Mouse (Mus musculus): ENCODE measurements around the gene Synm. TPM values are rescaled to one million over a fixed set of nuclear protein-coding genes. Genes with fewer than 3 reads are reported as not detected.

The Synm gene
- total and polyA plus RNA-seq, 3 experiments, result 0.01 TPM; not detected in 2

- no peaks in the 10 kb centered on the region for H3K36me3 ChIP-seq (ENCODE audit: control insufficient read depth in 1 of 2, insufficient read depth in 2 of 2, low read length in 2 of 2)
- no peak overlapping the region for H3K27ac ChIP-seq (ENCODE audit: control insufficient read depth, low read depth, low read length)
- H3K4me1 ChIP-seq (ENCODE audit: control insufficient read depth in 1 of 2, insufficient read depth in 2 of 2, low read length in 2 of 2), result no peaks in the 10 kb centered on the region
- no peak for TF ChIP-seq ZKSCAN1 (IDR thresholded peaks at IDR 0.05; ENCODE audit: low read depth, low read length)
- TF ChIP-seq RCOR1 (IDR thresholded peaks at IDR 0.05; ENCODE audit: low read depth, low read length), result no peak
- TF ChIP-seq ZMIZ1 (IDR thresholded peaks at IDR 0.05; ENCODE audit: low read depth, low read length), result no peak
- TF ChIP-seq GABPA (IDR thresholded peaks at IDR 0.05; ENCODE audit: low read depth, low read length), result no peak
- TF ChIP-seq TBP (IDR thresholded peaks at IDR 0.05; ENCODE audit: low read depth, low read length), result no peak
- TF ChIP-seq ELF1 (IDR thresholded peaks at IDR 0.05; ENCODE audit: low read depth, low read length), result no peak
- TF ChIP-seq RAD21 (IDR thresholded peaks at IDR 0.05; ENCODE audit: low read depth, low read length), result no peak
- H3K9ac ChIP-seq (ENCODE audit: control insufficient read depth, low read depth, low read length, poor library complexity, severe bottlenecking), result no peak overlapping the region
- no peak for DNase-seq (ENCODE audit: low read depth, low spot score)
- H3K4me3 ChIP-seq (ENCODE audit: control insufficient read depth in 1 of 2, insufficient read depth in 1 of 2, low read depth in 2 of 2, low read length in 2 of 2), result no peak overlapping the region
- H3K27me3 ChIP-seq (ENCODE audit: control insufficient read depth in 1 of 2, insufficient read depth in 2 of 2, low read length in 2 of 2), result no peaks in the 10 kb centered on the region
- H3K79me2 ChIP-seq (ENCODE audit: control insufficient read depth, insufficient read depth, low read length, poor library complexity), result no peaks in the 10 kb centered on the region
- H3K9me3 ChIP-seq (replicated peaks; ENCODE audit: insufficient read depth, low read length), result no peaks in the 10 kb centered on the region
These were observed 37.5 kb upstream of the Synm start for GRCm38 (mm10) chr7:67797065-67797464.

DNA sequence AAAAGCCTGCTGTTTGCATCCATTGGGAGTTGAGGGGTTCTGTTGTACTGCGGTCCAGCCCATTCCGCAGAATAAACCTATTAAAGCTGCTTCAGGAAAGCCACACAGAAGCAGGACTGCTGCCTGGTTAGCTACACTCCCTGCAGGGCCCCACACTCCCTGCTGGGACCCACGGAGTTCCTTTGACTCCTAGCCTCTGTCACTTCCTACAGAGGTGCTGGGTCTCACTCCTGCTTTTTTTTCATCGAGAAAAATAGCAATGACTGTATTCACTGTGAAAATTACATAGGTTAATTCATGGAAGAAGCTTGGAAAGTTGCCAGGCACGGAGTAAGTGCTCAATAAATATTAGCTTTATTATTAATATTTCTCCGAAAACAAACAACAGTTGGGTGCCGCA is 33.9 kb upstream of the Synm start:
- Histone ChIP-seq H3K9ac (ENCODE audit: control insufficient read depth, low read depth, low read length, poor library complexity, severe bottlenecking) (no peak overlapping the region), H3K27me3 (ENCODE audit: control insufficient read depth in 1 of 2, insufficient read depth in 2 of 2, low read length in 2 of 2) (no peaks in the 10 kb centered on the region), H3K27ac (ENCODE audit: control insufficient read depth, low read depth, low read length) (no peak overlapping the region), H3K4me1 (ENCODE audit: control insufficient read depth in 1 of 2, insufficient read depth in 2 of 2, low read length in 2 of 2) (no peaks in the 10 kb centered on the region), H3K36me3 (ENCODE audit: control insufficient read depth in 1 of 2, insufficient read depth in 2 of 2, low read length in 2 of 2) (no peaks in the 10 kb centered on the region), H3K79me2 (ENCODE audit: control insufficient read depth, insufficient read depth, low read length, poor library complexity) (no peaks in the 10 kb centered on the region), H3K9me3 (replicated peaks; ENCODE audit: insufficient read depth, low read length) (no peaks in the 10 kb centered on the region), H3K4me3 (ENCODE audit: control insufficient read depth in 1 of 2, insufficient read depth in 1 of 2, low read depth in 2 of 2, low read length in 2 of 2) (no peak overlapping the region)
- no peak for DNase-seq (ENCODE audit: low read depth, low spot score)
- TF ChIP-seq MXI1 (IDR thresholded peaks at IDR 0.05; ENCODE audit: low read depth, low read length), result no peak
- no peak for TF ChIP-seq RCOR1 (IDR thresholded peaks at IDR 0.05; ENCODE audit: low read depth, low read length)
- no peak for TF ChIP-seq USF1 (IDR thresholded peaks at IDR 0.05; ENCODE audit: low read depth, low read length)
- TF ChIP-seq POLR2A (IDR thresholded peaks at IDR 0.05; ENCODE audit: control insufficient read depth in 1 of 2, insufficient read depth in 1 of 2, low read depth in 1 of 2, low read length in 2 of 2, poor library complexity in 1 of 2), result no peak
- no peak for TF ChIP-seq POLR2AphosphoS5 (IDR thresholded peaks at IDR 0.05; ENCODE audit: borderline replicate concordance, low read depth, low read length)
- no peak for TF ChIP-seq SMC3 (IDR thresholded peaks at IDR 0.05; ENCODE audit: low read depth, low read length)

- Histone ChIP-seq H3K4me3 (ENCODE audit: control insufficient read depth in 1 of 2, insufficient read depth in 1 of 2, low read depth in 2 of 2, low read length in 2 of 2) (no peak overlapping the region), H3K9me3 (replicated peaks; ENCODE audit: insufficient read depth, low read length) (no peaks in the 10 kb centered on the region), H3K27me3 (ENCODE audit: control insufficient read depth in 1 of 2, insufficient read depth in 2 of 2, low read length in 2 of 2) (no peaks in the 10 kb centered on the region), H3K27ac (ENCODE audit: control insufficient read depth, low read depth, low read length) (no peak overlapping the region), H3K36me3 (ENCODE audit: control insufficient read depth in 1 of 2, insufficient read depth in 2 of 2, low read length in 2 of 2) (no peaks in the 10 kb centered on the region), H3K9ac (ENCODE audit: control insufficient read depth, low read depth, low read length, poor library complexity, severe bottlenecking) (no peak overlapping the region), H3K4me1 (ENCODE audit: control insufficient read depth in 1 of 2, insufficient read depth in 2 of 2, low read length in 2 of 2) (no peaks in the 10 kb centered on the region), H3K79me2 (ENCODE audit: control insufficient read depth, insufficient read depth, low read length, poor library complexity) (no peaks in the 10 kb centered on the region)
- DNase-seq (ENCODE audit: low read depth, low spot score), result no peak
- TF ChIP-seq HCFC1 (IDR thresholded peaks at IDR 0.05; ENCODE audit: low read depth, low read length) (no peak), RCOR1 (IDR thresholded peaks at IDR 0.05; ENCODE audit: low read depth, low read length) (no peak), SMC3 (IDR thresholded peaks at IDR 0.05; ENCODE audit: low read depth, low read length) (no peak), SIN3A (IDR thresholded peaks at IDR 0.05; ENCODE audit: low read length) (no peak), MYB (IDR thresholded peaks at IDR 0.05; ENCODE audit: low read depth, low read length) (no peak), TAL1 (IDR thresholded peaks at IDR 0.05; ENCODE audit: low read length) (no peak), MAX (IDR thresholded peaks at IDR 0.05; ENCODE audit: low read length) (no peak), CTCF (IDR thresholded peaks at IDR 0.05 in 2 of 3, conservative IDR thresholded peaks at IDR 0.05 in 1 of 3; ENCODE audit: control insufficient read depth in 1 of 3, insufficient read depth in 1 of 3, low read depth in 2 of 3, low read length in 3 of 3, poor library complexity in 1 of 3, severe bottlenecking in 1 of 3) (no peak), GABPA (IDR thresholded peaks at IDR 0.05; ENCODE audit: low read depth, low read length) (no peak), MEF2A (IDR thresholded peaks at IDR 0.05; ENCODE audit: extremely low read depth, insufficient replicate concordance, low read depth, low read length, poor library complexity, severe bottlenecking) (no peak)
These were observed 31.7 kb upstream of the Synm start for GRCm38 (mm10) chr7:67791256-67791655.

Measured in MEL (cell line).